Mouse (Mus musculus): ENCODE results near the gene Ubqln1. TPM values are rescaled to one million over a fixed set of nuclear protein-coding genes. Genes with fewer than 3 reads are reported as not detected.

The Ubqln1 gene
- polyA plus RNA-seq, 1 experiment from 2014 or later = 61.4 TPM

- Histone ChIP-seq H3K4me2 (replicated peaks; ENCODE audit: low read depth) (peak overlapping the region; percentile 80), H3K36me3 (ENCODE audit: control insufficient read depth, insufficient read depth, low read length) (no peaks in the 10 kb centered on the region), H3K4me3 (ENCODE audit: low read depth, low read length) (peak overlapping the region; percentile 100), H3K27ac (replicated peaks) (peak overlapping the region; percentile 94), H3K27me3 (ENCODE audit: control insufficient read depth, insufficient read depth, low read length) (no peaks in the 10 kb centered on the region), H3K9me3 (ENCODE audit: control insufficient read depth, low read length) (no peaks in the 10 kb centered on the region), H3K9ac (ENCODE audit: low read length) (peak overlapping the region; percentile 98; the same call in 1 of the 2 replicates), H3K4me1 (replicated peaks; ENCODE audit: control insufficient read depth, insufficient read depth) (no peaks in the 10 kb centered on the region; the same call in 1 of the 2 replicates)
- no peak for TF ChIP-seq EP300 (optimal IDR thresholded peaks at IDR 0.05)
- TF ChIP-seq CTCF (IDR thresholded peaks at IDR 0.05; ENCODE audit: low read depth) = no peak
- ATAC-seq (ENCODE audit: low FRiP score, low TSS enrichment) = no peak
- DNase-seq (ENCODE audit: low spot score) = no peak
- 67% methylated on average over 9 of the region's 9 CpGs for WGBS
Observed at GRCm38 (mm10) chr13:58216395-58216794, 942 bp upstream of the Ubqln1 start.

- H3K4me3 ChIP-seq (ENCODE audit: low read depth, low read length) = peak overlapping the region; percentile 100
- no peaks in the 10 kb centered on the region for H3K27me3 ChIP-seq (ENCODE audit: control insufficient read depth, insufficient read depth, low read length)
- no peaks in the 10 kb centered on the region; the same call in 1 of the 2 replicates for H3K4me1 ChIP-seq (replicated peaks; ENCODE audit: control insufficient read depth, insufficient read depth)
- ATAC-seq (ENCODE audit: low FRiP score, low TSS enrichment) = peak; percentile 63
- no peaks in the 10 kb centered on the region for H3K36me3 ChIP-seq (ENCODE audit: control insufficient read depth, insufficient read depth, low read length)
- H3K9me3 ChIP-seq (ENCODE audit: control insufficient read depth, low read length) = no peaks in the 10 kb centered on the region
- TF ChIP-seq EP300 (optimal IDR thresholded peaks at IDR 0.05) (no peak), CTCF (IDR thresholded peaks at IDR 0.05; ENCODE audit: low read depth) (no peak)
- WGBS = under 1% methylated on average over 47 of the region's 48 CpGs
- DNase-seq (ENCODE audit: low spot score) = no peak
- peak overlapping the region; percentile 80 for H3K4me2 ChIP-seq (replicated peaks; ENCODE audit: low read depth)
- H3K9ac ChIP-seq (ENCODE audit: low read length) = peak overlapping the region; percentile 98
- peak overlapping the region; percentile 94 for H3K27ac ChIP-seq (replicated peaks)
Observed at GRCm38 (mm10) chr13:58215253-58215591, 231 bp downstream of the Ubqln1 start.

- DNase-seq (ENCODE audit: low spot score) (peak; percentile 45), ATAC-seq (ENCODE audit: low FRiP score, low TSS enrichment) (peak; percentile 67)
- Histone ChIP-seq H3K9me3 (ENCODE audit: control insufficient read depth, low read length) (no peaks in the 10 kb centered on the region), H3K4me3 (ENCODE audit: low read depth, low read length) (peak overlapping the region; percentile 100), H3K9ac (ENCODE audit: low read length) (peak overlapping the region; percentile 98), H3K27me3 (ENCODE audit: control insufficient read depth, insufficient read depth, low read length) (no peaks in the 10 kb centered on the region), H3K4me2 (replicated peaks; ENCODE audit: low read depth) (peak overlapping the region; percentile 80), H3K4me1 (replicated peaks; ENCODE audit: control insufficient read depth, insufficient read depth) (peaks cover 3% of the 10 kb centered on the region; the same call in 1 of the 2 replicates), H3K27ac (replicated peaks) (peak overlapping the region; percentile 94), H3K36me3 (ENCODE audit: control insufficient read depth, insufficient read depth, low read length) (no peaks in the 10 kb centered on the region)
- no peak for TF ChIP-seq EP300 (optimal IDR thresholded peaks at IDR 0.05)
- TF ChIP-seq CTCF (IDR thresholded peaks at IDR 0.05; ENCODE audit: low read depth) = no peak
- 2% methylated on average over 36 of the region's 49 CpGs for WGBS
Observed at GRCm38 (mm10) chr13:58214346-58215252, 854 bp downstream of the Ubqln1 start.

- DNase-seq (ENCODE audit: low spot score) = no peak
- Histone ChIP-seq H3K4me3 (ENCODE audit: low read depth, low read length) (peak overlapping the region; percentile 100), H3K36me3 (ENCODE audit: control insufficient read depth, insufficient read depth, low read length) (no peaks in the 10 kb centered on the region), H3K4me2 (replicated peaks; ENCODE audit: low read depth) (peak overlapping the region; percentile 80), H3K27ac (replicated peaks) (no peak overlapping the region), H3K9me3 (ENCODE audit: control insufficient read depth, low read length) (no peaks in the 10 kb centered on the region), H3K27me3 (ENCODE audit: control insufficient read depth, insufficient read depth, low read length) (no peaks in the 10 kb centered on the region), H3K4me1 (replicated peaks; ENCODE audit: control insufficient read depth, insufficient read depth) (peaks cover 3% of the 10 kb centered on the region; the same call in 1 of the 2 replicates), H3K9ac (ENCODE audit: low read length) (no peak overlapping the region)
- TF ChIP-seq CTCF (IDR thresholded peaks at IDR 0.05; ENCODE audit: low read depth) = no peak
- no peak for TF ChIP-seq EP300 (optimal IDR thresholded peaks at IDR 0.05)
- 40% methylated on average over 8 of the region's 8 CpGs for WGBS
- no peak for ATAC-seq (ENCODE audit: low FRiP score, low TSS enrichment)
Observed at GRCm38 (mm10) chr13:58213801-58214200, 1.7 kb downstream of the Ubqln1 start.

GRCm38 (mm10) chr13:58212530-58212929 is 2.9 kb downstream of the Ubqln1 start:
- Histone ChIP-seq H3K4me3 (ENCODE audit: low read depth, low read length) (no peak overlapping the region), H3K27ac (replicated peaks) (no peak overlapping the region), H3K4me2 (replicated peaks; ENCODE audit: low read depth) (no peak overlapping the region), H3K27me3 (ENCODE audit: control insufficient read depth, insufficient read depth, low read length) (no peaks in the 10 kb centered on the region), H3K36me3 (ENCODE audit: control insufficient read depth, insufficient read depth, low read length) (no peaks in the 10 kb centered on the region), H3K9me3 (ENCODE audit: control insufficient read depth, low read length) (no peaks in the 10 kb centered on the region), H3K9ac (ENCODE audit: low read length) (no peak overlapping the region), H3K4me1 (replicated peaks; ENCODE audit: control insufficient read depth, insufficient read depth) (peaks cover 3% of the 10 kb centered on the region; the same call in 1 of the 2 replicates)
- TF ChIP-seq CTCF (IDR thresholded peaks at IDR 0.05; ENCODE audit: low read depth) = no peak
- no peak for TF ChIP-seq EP300 (optimal IDR thresholded peaks at IDR 0.05)
- WGBS = 58% methylated on average over 2 of the region's 2 CpGs
- DNase-seq (ENCODE audit: low spot score) (no peak), ATAC-seq (ENCODE audit: low FRiP score, low TSS enrichment) (no peak)

- Histone ChIP-seq H3K27ac (replicated peaks) (no peak overlapping the region), H3K4me2 (replicated peaks; ENCODE audit: low read depth) (no peak overlapping the region), H3K9me3 (ENCODE audit: control insufficient read depth, low read length) (no peaks in the 10 kb centered on the region), H3K36me3 (ENCODE audit: control insufficient read depth, insufficient read depth, low read length) (no peaks in the 10 kb centered on the region), H3K27me3 (ENCODE audit: control insufficient read depth, insufficient read depth, low read length) (no peaks in the 10 kb centered on the region), H3K4me1 (replicated peaks; ENCODE audit: control insufficient read depth, insufficient read depth) (peaks cover 3% of the 10 kb centered on the region; the same call in 1 of the 2 replicates), H3K4me3 (ENCODE audit: low read depth, low read length) (no peak overlapping the region), H3K9ac (ENCODE audit: low read length) (no peak overlapping the region)
- ATAC-seq (ENCODE audit: low FRiP score, low TSS enrichment) (no peak), DNase-seq (ENCODE audit: low spot score) (no peak)
- 62% methylated on average over 5 of the region's 5 CpGs for WGBS
- TF ChIP-seq CTCF (IDR thresholded peaks at IDR 0.05; ENCODE audit: low read depth) (no peak), EP300 (optimal IDR thresholded peaks at IDR 0.05) (no peak)
Observed at GRCm38 (mm10) chr13:58210441-58210840, 5.0 kb downstream of the Ubqln1 start.

Measured in stomach, postnatal 0 days (tissue).